Mouse (Mus musculus) lung, embryonic 14.5 days (tissue): ENCODE measurements at regions not wholly inside any gene's neighbourhood (a gene's known extent, or its start where the extent isn't known, plus 50 kb on each side); places are given as distances from the start of the nearest gene placed in this dataset.

Experiments
- ATAC-seq: fragments of 200-750 bp; cut with Nextera tagmentation; 2 replicates; pipeline ENCODE4 v1.8.0; 2017; ENCODE audit warnings: mild to moderate bottlenecking, moderate TSS enrichment, moderate library complexity; ENCODE audit not compliant: insufficient read depth
- DNase-seq: peaks from one replicate; pipeline ENCODE4 v3.0.0-alpha.2; 2015
- H3K27ac ChIP-seq: fragments of 300-500 bp; sonication (generic); 2 replicates; pipeline ENCODE4 v1.5.1; 2014; ENCODE audit warnings: low read depth, mild to moderate bottlenecking, moderate library complexity
- H3K27me3 ChIP-seq: fragments of 300-500 bp; sonication (generic); 2 replicates; pipeline ENCODE4 v1.6.1; 2014; ENCODE audit warnings: low read length, control low read depth; ENCODE audit not compliant: insufficient read depth
- H3K36me3 ChIP-seq: fragments of 300-500 bp; sonication (generic); 2 replicates; pipeline ENCODE4 v1.6.1; 2014; ENCODE audit warnings: control low read depth; ENCODE audit not compliant: insufficient read depth
- H3K4me1 ChIP-seq: fragments of 300-500 bp; sonication (generic); 2 replicates; pipeline ENCODE4 v1.6.1; 2014; ENCODE audit warnings: antibody characterized with exemption, control low read depth; ENCODE audit not compliant: insufficient read depth
- H3K4me2 ChIP-seq: fragments of 300-500 bp; sonication (generic); 2 replicates; pipeline ENCODE4 v1.6.1; 2014; ENCODE audit warnings: mild to moderate bottlenecking
- H3K4me3 ChIP-seq: fragments of 300-500 bp; sonication (generic); 2 replicates; pipeline ENCODE4 v1.5.1; 2014; ENCODE audit warnings: low read depth, low read length
- H3K9ac ChIP-seq: fragments of 300-500 bp; sonication (generic); 2 replicates; pipeline ENCODE4 v1.6.1; 2014
- H3K9me3 ChIP-seq: fragments of 300-500 bp; sonication (generic); 2 replicates; pipeline ENCODE4 v1.6.1; 2016; ENCODE audit warnings: low read depth, low read length, control low read depth
- CTCF ChIP-seq: IDR thresholded peaks from 2 replicates; pipeline ENCODE4 v1.5.1; 2016; ENCODE audit warnings: antibody characterized with exemption, low read depth
- WGBS: fragments of 180-500 bp; shearing (Covaris S2); extraction: QIAGEN DNeasy Blood & Tissue Kit; methylation state at CpG from one replicate; pipeline ENCODE4 v1.1.7; 2014; 5-methylcytosine and 5-hydroxymethylcytosine counted together

DNA sequence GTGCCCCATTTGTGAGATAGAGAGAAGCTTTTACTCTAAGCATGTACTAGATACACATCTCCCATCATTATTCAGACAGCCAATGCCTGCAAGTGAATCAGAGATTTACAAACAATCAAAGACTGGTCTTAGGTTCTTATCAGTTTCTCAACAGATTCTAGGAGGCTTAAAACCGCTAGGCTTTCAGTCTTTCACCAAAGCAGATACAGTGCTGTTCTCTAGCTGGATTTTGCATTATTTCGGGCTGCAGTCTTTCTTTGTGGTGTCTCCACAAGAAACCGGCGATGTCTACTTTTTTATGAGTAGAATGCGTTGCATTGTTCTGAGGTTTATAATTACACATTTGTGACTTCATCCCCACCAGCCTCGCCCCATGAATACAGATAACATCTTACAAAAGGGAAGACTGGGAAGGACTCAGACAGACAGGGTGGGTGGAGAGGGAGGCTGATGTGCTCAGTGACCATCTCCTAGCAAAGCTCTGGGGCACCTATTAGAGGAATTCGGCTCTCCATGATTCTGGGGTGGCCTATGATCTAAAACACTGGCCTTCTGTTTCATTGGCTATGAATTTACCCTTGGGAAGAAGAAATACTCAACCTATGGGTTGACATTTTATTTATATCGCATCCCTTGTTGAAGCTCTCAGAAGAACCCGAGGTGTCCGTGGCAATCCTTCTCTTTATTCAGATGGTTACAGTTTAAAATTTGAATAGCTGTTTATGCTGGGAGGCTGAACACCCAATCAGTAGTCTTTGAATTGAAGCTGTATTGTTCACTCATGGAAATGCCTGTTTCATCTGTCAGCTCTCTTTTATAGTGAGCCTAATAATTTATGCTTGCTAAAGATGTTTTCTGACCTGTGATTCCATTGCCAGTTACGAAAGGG, 343.8 kb downstream of the Tmem161b start:
- DNase-seq, result no peak

DNA sequence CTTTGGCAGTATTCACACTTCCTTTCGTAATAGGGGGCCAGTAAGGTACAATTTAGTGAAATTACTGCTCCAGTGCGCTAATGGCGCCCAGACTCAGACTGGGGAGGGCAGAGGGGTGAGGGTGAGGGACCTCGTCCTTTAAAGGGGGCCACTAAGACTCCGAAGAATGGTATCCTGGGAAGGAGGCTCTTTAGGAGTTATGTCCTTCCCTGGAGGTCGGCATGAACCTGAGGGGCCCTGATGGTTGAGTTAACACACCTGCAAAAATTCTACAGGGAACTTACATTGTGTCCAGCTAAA, 344.4 kb downstream of the Tmem161b start:
- no peak for TF ChIP-seq CTCF
- H3K4me3 ChIP-seq, result no peak overlapping the region
- no peak overlapping the region for H3K9ac ChIP-seq
- no peaks in the 10 kb centered on the region for H3K36me3 ChIP-seq
- no peaks in the 10 kb centered on the region for H3K27me3 ChIP-seq
- no peaks in the 10 kb centered on the region for H3K9me3 ChIP-seq
- H3K4me2 ChIP-seq, result no peak overlapping the region
- no peak for ATAC-seq
- DNase-seq, result no peak
- H3K27ac ChIP-seq, result no peak overlapping the region
- H3K4me1 ChIP-seq, result no peaks in the 10 kb centered on the region
- 76% methylated on average over 6 of the region's 6 CpGs for WGBS

More for the DNA sequence above, 343.8 kb downstream of the Tmem161b start:
- no peak overlapping the region for H3K27ac ChIP-seq
- no peak for ATAC-seq
- 76% methylated on average over 11 of the region's 11 CpGs for WGBS
- H3K4me1 ChIP-seq, result no peaks in the 10 kb centered on the region
- no peak for TF ChIP-seq CTCF
- H3K4me3 ChIP-seq, result no peak overlapping the region
- no peak overlapping the region for H3K4me2 ChIP-seq
- H3K9me3 ChIP-seq, result no peaks in the 10 kb centered on the region
- H3K27me3 ChIP-seq, result no peaks in the 10 kb centered on the region
- no peaks in the 10 kb centered on the region for H3K36me3 ChIP-seq
- H3K9ac ChIP-seq, result no peak overlapping the region

DNA sequence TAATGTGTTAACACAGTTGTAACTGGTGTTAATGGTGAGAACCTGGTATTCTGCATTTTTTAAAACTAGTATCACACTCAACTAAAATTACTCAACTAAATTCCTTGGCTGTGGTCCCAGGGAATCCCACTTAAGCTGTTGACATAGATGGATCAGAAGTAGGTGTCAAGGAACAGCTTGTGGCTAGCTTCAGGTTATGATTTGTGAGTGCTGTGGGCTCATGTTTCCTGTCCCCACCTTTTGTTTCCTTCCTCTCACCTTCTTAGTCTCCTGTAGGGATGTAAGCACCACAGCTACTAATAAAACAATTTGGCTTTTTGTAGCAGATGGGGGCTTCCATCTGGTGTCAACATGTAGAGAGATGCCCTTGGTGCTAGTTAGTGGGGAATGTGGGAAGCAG, 347.3 kb downstream of the Tmem161b start:
- ATAC-seq, result no peak
- peak; percentile 11 for DNase-seq

DNA sequence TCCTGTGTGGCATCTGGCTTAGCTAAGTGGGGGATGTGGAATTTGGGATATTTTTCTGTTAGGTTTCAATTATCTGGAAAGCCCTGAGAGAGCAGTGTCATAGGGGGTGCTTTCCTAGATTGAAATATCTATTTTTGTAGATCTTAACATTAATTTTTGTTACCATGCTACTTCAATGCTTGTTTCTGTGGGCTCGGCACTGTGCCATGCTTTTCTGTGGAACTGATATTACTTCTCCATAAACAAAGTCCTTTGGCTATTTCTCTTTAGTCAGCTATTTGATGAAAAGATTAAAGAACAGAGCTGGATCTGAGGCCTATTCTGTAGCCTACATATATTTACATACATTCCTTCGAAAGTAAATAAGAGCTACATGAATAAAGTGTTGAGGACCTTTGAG, 348.1 kb downstream of the Tmem161b start:
- DNase-seq (peak; percentile 4), ATAC-seq (no peak)
- Histone ChIP-seq H3K4me1 (no peaks in the 10 kb centered on the region), H3K27ac (no peak overlapping the region), H3K27me3 (no peaks in the 10 kb centered on the region), H3K4me2 (no peak overlapping the region), H3K9me3 (no peaks in the 10 kb centered on the region), H3K36me3 (no peaks in the 10 kb centered on the region), H3K4me3 (no peak overlapping the region), H3K9ac (no peak overlapping the region)
- no peak for TF ChIP-seq CTCF
- 65% methylated on average over 2 of the region's 2 CpGs for whole genome bisulfite sequencing

More for the DNA sequence above, 347.3 kb downstream of the Tmem161b start:
- Histone ChIP-seq H3K9ac (no peak overlapping the region), H3K4me3 (no peak overlapping the region), H3K27ac (no peak overlapping the region), H3K36me3 (no peaks in the 10 kb centered on the region), H3K27me3 (no peaks in the 10 kb centered on the region), H3K4me1 (no peaks in the 10 kb centered on the region), H3K4me2 (no peak overlapping the region), H3K9me3 (no peaks in the 10 kb centered on the region)
- no peak for TF ChIP-seq CTCF

DNA sequence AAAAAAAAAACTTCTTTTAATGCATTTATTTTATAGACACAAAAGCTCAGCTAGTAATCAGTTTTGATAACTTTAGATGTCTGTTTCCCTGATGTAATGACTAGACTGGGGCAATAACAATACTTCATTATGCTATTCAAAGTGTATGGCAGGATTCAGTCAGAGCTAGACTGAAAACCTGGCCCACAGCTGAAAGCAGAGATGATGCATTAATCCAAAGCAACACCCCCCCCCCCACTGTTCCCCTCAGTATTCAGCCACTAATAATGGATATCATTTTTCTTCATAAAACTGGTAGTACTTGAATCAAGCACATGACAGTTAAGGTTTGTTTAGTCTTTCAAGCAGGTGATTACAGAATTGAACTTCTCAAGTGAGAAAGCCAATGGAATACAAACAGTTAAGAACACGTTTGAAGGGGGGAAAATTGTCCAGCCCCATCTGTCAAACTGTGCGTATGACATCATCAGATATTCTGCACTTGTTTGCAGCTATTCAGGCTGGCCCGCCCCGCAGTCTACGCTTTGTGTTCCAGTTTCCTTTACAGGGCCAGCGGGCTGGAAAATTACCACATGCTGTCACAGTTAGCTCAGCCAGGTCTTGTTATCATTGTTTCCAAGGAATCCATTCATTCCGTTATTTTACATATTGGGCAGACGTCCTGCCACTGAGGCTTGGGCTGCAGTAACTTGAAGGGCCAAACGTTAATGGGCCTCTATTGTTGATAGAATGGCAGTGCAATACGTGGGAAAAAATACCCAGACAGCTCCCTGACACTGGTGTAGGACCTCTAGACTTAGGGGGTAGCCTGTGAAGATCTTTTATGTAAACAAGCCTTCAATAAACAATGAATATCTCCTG, 349.1 kb downstream of the Tmem161b start:
- Histone ChIP-seq H3K4me1 (no peaks in the 10 kb centered on the region), H3K9me3 (no peaks in the 10 kb centered on the region), H3K4me3 (no peak overlapping the region), H3K36me3 (no peaks in the 10 kb centered on the region), H3K27me3 (no peaks in the 10 kb centered on the region), H3K9ac (no peak overlapping the region), H3K4me2 (no peak overlapping the region), H3K27ac (no peak overlapping the region)
- ATAC-seq, result peak; percentile 49; the same call in 1 of the 2 replicates
- TF ChIP-seq CTCF, result no peak
- 27% methylated on average over 10 of the region's 10 CpGs for whole genome bisulfite sequencing
- peak; percentile 6 for DNase-seq

DNA sequence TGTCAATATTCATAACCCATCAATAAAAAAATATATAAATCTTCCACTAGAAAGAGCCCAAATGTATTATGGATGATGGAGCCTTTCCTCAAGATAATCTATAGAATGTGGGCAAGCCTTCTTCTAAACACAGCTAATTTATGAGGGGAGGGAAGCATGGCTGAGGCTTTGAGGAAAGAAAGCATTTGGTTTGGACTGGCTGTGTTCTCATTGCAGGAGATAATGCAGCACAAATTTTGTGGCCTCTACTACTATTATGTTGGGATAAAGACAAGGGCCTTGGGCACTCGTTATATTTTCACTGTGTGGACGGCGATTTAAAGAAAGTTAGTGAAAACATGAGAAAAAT, 349.7 kb downstream of the Tmem161b start:
- 91% methylated on average over 3 of the region's 3 CpGs for WGBS
- H3K4me1 ChIP-seq, result no peaks in the 10 kb centered on the region

DNA sequence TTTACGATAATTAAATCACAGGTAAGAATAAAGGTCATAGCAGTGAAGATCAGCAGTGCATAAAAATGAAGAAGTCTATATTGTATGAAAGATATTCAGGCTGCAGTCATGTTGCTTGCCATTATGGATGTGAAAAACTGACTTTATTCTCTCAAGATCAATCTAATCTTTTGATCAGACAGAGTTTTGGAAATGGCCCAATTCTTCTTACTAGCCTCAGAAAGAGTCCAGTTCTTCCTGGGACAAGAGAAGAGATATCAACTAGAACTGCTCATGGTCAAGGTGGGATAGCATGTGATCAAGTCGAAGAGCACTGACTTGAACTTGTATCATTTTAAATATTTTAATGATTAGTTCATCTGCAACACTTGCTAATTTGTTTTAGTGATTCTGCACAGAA, 350.1 kb downstream of the Tmem161b start:
- 91% methylated on average over 2 of the region's 2 CpGs for WGBS
- no peak for TF ChIP-seq CTCF
- Histone ChIP-seq H3K4me1 (no peaks in the 10 kb centered on the region), H3K36me3 (no peaks in the 10 kb centered on the region), H3K9me3 (no peaks in the 10 kb centered on the region), H3K4me3 (no peak overlapping the region), H3K9ac (no peak overlapping the region), H3K27me3 (no peaks in the 10 kb centered on the region), H3K27ac (no peak overlapping the region), H3K4me2 (no peak overlapping the region)
- no peak for DNase-seq
- no peak for ATAC-seq

More for the DNA sequence above, 349.7 kb downstream of the Tmem161b start:
- no peaks in the 10 kb centered on the region for H3K36me3 ChIP-seq
- DNase-seq (no peak), ATAC-seq (no peak)
- no peak overlapping the region for H3K9ac ChIP-seq
- no peaks in the 10 kb centered on the region for H3K27me3 ChIP-seq
- no peak for TF ChIP-seq CTCF
- H3K9me3 ChIP-seq, result no peaks in the 10 kb centered on the region
- no peak overlapping the region for H3K4me3 ChIP-seq
- no peak overlapping the region for H3K27ac ChIP-seq
- H3K4me2 ChIP-seq, result no peak overlapping the region
